Mouse (Mus musculus) heart, adult 8-10 months (tissue): ENCODE data around the gene Abl1. TPM values are rescaled to one million over a fixed set of nuclear protein-coding genes. Genes with fewer than 3 reads are reported as not detected.
A peak's percentile ranks its signal among the peaks of the same experiment; 100 is the strongest.

ENCODE experiments used
- DNase-seq: peaks from one replicate; pipeline ENCODE4 v3.0.0; 2022; ENCODE audit warnings: low spot score
- total RNA-seq, 4 experiments: library from RNA; stranded (reverse); gene quantifications; 2 replicates each; pipeline ENCODE4 v1.2.4; 2022

Gene Abl1
- total RNA-seq, 4 experiments from 2014 or later, result 30.2 to 37.3 (median 30.9) TPM

GRCm38 (mm10) chr2:31785074-31785473 is 96.9 kb downstream of the Abl1 start:
- DNase-seq, result peak; percentile 85

- peak; percentile 68 for DNase-seq
Observed at GRCm38 (mm10) chr2:31787029-31787428, 98.9 kb downstream of the Abl1 start.

- DNase-seq, result no peak
Observed at GRCm38 (mm10) chr2:31788227-31788626, 100.1 kb downstream of the Abl1 start.

- no peak for DNase-seq
Observed at GRCm38 (mm10) chr2:31789215-31789614, 101.0 kb downstream of the Abl1 start.

- DNase-seq, result no peak
Observed at GRCm38 (mm10) chr2:31790728-31791251, 102.6 kb downstream of the Abl1 start.

- DNase-seq, result no peak
Observed at GRCm38 (mm10) chr2:31791260-31791659, 103.1 kb downstream of the Abl1 start.

- DNase-seq, result no peak
Observed at GRCm38 (mm10) chr2:31792611-31793010, 104.4 kb downstream of the Abl1 start.

- DNase-seq, result no peak
Observed at GRCm38 (mm10) chr2:31796943-31797342, 108.8 kb downstream of the Abl1 start.

GRCm38 (mm10) chr2:31801416-31801815 is 113.2 kb downstream of the Abl1 start:
- DNase-seq, result no peak

- no peak for DNase-seq
Observed at GRCm38 (mm10) chr2:31802811-31803210, 114.6 kb downstream of the Abl1 start.

- DNase-seq, result no peak
Observed at GRCm38 (mm10) chr2:31803480-31803879, 115.3 kb downstream of the Abl1 start.

- DNase-seq, result no peak
Observed at GRCm38 (mm10) chr2:31806639-31807382, 118.6 kb downstream of the Abl1 start.

GRCm38 (mm10) chr2:31808410-31809357 is 120.5 kb downstream of the Abl1 start:
- no peak for DNase-seq

GRCm38 (mm10) chr2:31809358-31809740 is 121.2 kb downstream of the Abl1 start:
- DNase-seq, result no peak

GRCm38 (mm10) chr2:31810444-31810843 is 122.3 kb downstream of the Abl1 start, which contains the start of gene Qrfp:
TSS of gene Qrfp (minus strand) at chr2:31810580.
- DNase-seq, result no peak

- DNase-seq, result no peak
Observed at GRCm38 (mm10) chr2:31811086-31811958, 123.1 kb downstream of the Abl1 start.

- DNase-seq, result no peak
Observed at GRCm38 (mm10) chr2:31813641-31814040, 125.5 kb downstream of the Abl1 start.

- no peak for DNase-seq
Observed at GRCm38 (mm10) chr2:31814699-31815098, 126.5 kb downstream of the Abl1 start.

GRCm38 (mm10) chr2:31815367-31815766 is 127.2 kb downstream of the Abl1 start:
- DNase-seq, result peak; percentile 23

GRCm38 (mm10) chr2:31822524-31823371 is 134.6 kb downstream of the Abl1 start:
- no peak for DNase-seq
